Mouse (Mus musculus) hindbrain, embryonic 11.5 days (tissue): ENCODE measurements around the gene Fscn2. TPM values are rescaled to one million over a fixed set of nuclear protein-coding genes. Genes with fewer than 3 reads are reported as not detected.
"Not testable (repeated sequence)": the region's sequence is repeated elsewhere in the genome, so short reads cannot be mapped to it uniquely, and the experiment has no call there.

Source experiments
- ATAC-seq: fragments of 200-750 bp; cut with Nextera tagmentation; 2 replicates; pipeline ENCODE4 v1.8.0; 2017; ENCODE audit warnings: mild to moderate bottlenecking, moderate TSS enrichment, moderate library complexity; ENCODE audit not compliant: low FRiP score
- DNase-seq: peaks from one replicate; pipeline ENCODE4 v3.0.0-alpha.2; 2015; ENCODE audit warnings: low spot score
- H3K27ac ChIP-seq: fragments of 300-500 bp; sonication (generic); 2 replicates; pipeline ENCODE4 v1.5.1; 2014; ENCODE audit warnings: mild to moderate bottlenecking, low read depth, low read length
- H3K27me3 ChIP-seq: fragments of 300-500 bp; sonication (generic); 2 replicates; pipeline ENCODE4 v1.6.1; 2014; ENCODE audit warnings: mild to moderate bottlenecking, low read length, moderate library complexity, mixed read lengths; ENCODE audit not compliant: control insufficient read depth, insufficient read depth
- H3K36me3 ChIP-seq: fragments of 300-500 bp; sonication (generic); 2 replicates; pipeline ENCODE4 v1.6.1; 2014; ENCODE audit warnings: mild to moderate bottlenecking, low read length, moderate library complexity, mixed read lengths; ENCODE audit not compliant: control insufficient read depth, insufficient read depth
- H3K4me1 ChIP-seq: fragments of 300-500 bp; sonication (generic); replicated peaks from 2 replicates; pipeline ENCODE4 v1.6.1; 2014; ENCODE audit warnings: low read length, mixed read lengths; ENCODE audit not compliant: control insufficient read depth, insufficient read depth
- H3K4me2 ChIP-seq: fragments of 300-500 bp; sonication (generic); replicated peaks from 2 replicates; pipeline ENCODE4 v1.6.1; 2014; ENCODE audit warnings: mild to moderate bottlenecking, low read depth, low read length
- H3K4me3 ChIP-seq: fragments of 300-500 bp; sonication (generic); 2 replicates; pipeline ENCODE4 v1.5.1; 2014; ENCODE audit warnings: low read depth, low read length
- H3K9ac ChIP-seq: fragments of 300-500 bp; sonication (generic); 2 replicates; pipeline ENCODE4 v1.6.1; 2014; ENCODE audit warnings: low read depth, low read length
- H3K9me3 ChIP-seq: fragments of 300-500 bp; sonication (generic); 2 replicates; pipeline ENCODE4 v1.6.1; 2016; ENCODE audit warnings: low read length; ENCODE audit not compliant: control insufficient read depth
- WGBS: fragments of 180-500 bp; shearing (Covaris S2); extraction: QIAGEN DNeasy Blood & Tissue Kit; methylation state at CpG from one replicate; pipeline ENCODE4 v1.1.7; 2014; 5-methylcytosine and 5-hydroxymethylcytosine counted together
- polyA plus RNA-seq: library from polyadenylated mRNA; unstranded; fragments of >200 nt; fragmentation: Nextera tagmentation; extraction: Ambion mirVana; gene quantifications from 2 replicates; pipeline ENCODE4 v1.2.1, GENCODE M21; 2014

Fscn2 gene
- polyA plus RNA-seq, 1 experiment from 2014 or later: 1.1 TPM

GRCm38 (mm10) chr11:120343519-120344309 lies 17.6 kb upstream of the Fscn2 start:
- Histone ChIP-seq H3K9me3 (no peaks in the 10 kb centered on the region), H3K36me3 (0 out of 2 replicates have a peak, but pooled peaks cover 6% of the 10 kb centered on the region), H3K27me3 (no peaks in the 10 kb centered on the region), H3K4me2 (no peak overlapping the region), H3K4me1 (no peaks in the 10 kb centered on the region), H3K4me3 (no peak overlapping the region), H3K9ac (no peak overlapping the region), H3K27ac (no peak overlapping the region)
- ATAC-seq (no peak), DNase-seq (peak; percentile 53)
- WGBS: 81% methylated on average over 5 of the region's 5 CpGs

DNA sequence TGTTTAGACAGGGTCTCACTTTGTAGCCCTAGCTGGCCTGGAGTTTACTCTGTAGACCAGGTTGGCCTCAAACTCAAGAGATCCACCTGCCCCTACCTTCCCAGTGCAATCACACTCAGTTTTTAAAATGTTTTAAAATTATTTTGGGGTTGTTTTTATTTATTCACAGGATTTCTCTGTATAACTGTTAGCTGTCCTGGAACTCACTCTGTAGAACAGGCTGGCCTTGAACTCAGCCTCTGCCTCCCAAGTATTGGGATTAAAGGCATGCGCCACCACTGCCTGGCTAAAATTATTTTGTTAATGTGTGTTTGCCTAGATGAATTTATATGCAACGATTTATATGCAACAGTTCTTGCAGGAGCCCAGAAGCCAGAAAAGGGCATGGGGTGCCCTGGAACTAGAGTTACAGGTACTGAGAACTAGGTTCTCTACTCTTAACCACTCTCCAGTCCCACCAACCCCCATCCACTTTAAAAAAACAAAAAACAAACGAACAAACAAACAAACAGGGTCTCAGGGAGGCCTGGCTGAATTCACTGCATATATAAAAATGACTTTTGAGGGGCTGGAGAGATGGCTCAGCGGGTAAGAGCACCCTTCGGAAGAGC lies 16.9 kb upstream of the Fscn2 start:
- Histone ChIP-seq H3K4me3 (no peak overlapping the region), H3K36me3 (0 out of 2 replicates have a peak, but pooled peaks cover 6% of the 10 kb centered on the region), H3K9me3 (no peaks in the 10 kb centered on the region), H3K27me3 (no peaks in the 10 kb centered on the region), H3K4me2 (no peak overlapping the region), H3K9ac (no peak overlapping the region), H3K4me1 (peaks cover under 1% of the 10 kb centered on the region; the same call in 1 of the 2 replicates), H3K27ac (no peak overlapping the region)
- DNase-seq: peak; percentile 49
- WGBS: 63% methylated on average over 5 of the region's 5 CpGs
- ATAC-seq: no peak

DNA sequence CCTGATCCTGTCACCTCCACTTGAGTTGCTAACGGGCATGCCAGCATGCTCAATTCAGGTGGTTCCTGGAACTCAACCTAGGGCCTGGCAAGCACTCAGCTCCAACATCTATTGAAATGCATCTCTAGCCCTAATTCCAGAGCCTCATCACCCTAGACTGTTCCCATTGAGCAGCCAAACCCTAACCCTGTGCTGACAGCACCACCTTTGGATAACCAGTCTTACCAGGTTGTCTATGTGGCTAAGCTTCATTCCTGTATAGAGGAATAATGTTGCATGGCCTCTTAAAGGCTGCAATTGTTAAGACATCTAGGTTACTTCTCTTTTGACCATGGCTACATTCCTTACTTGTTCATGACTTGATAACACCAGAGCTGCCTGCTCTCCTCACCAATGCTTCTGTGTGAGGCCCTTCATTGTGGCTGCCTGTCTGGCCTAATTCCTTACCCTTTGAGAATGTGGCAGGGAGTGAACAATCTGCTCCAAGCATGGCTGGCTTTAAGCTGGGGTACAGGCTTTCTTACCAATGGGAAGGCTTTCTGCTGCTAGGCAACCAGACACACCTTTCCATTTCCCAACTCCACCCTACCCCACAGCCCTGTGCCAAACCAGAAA lies 16.2 kb upstream of the Fscn2 start:
- DNase-seq (peak; percentile 54), ATAC-seq (no peak)
- H3K4me3 ChIP-seq: peak overlapping the region; percentile 6; the same call in 1 of the 2 replicates
- no peaks in the 10 kb centered on the region for H3K27me3 ChIP-seq
- H3K4me1 ChIP-seq: peaks cover 3% of the 10 kb centered on the region; the same call in 1 of the 2 replicates
- H3K36me3 ChIP-seq: 0 out of 2 replicates have a peak, but pooled peaks cover 6% of the 10 kb centered on the region
- peak overlapping the region; percentile 15 for H3K4me2 ChIP-seq
- H3K9ac ChIP-seq: no peak overlapping the region
- WGBS: 35% methylated on average over 1 of the region's 1 CpGs
- no peak overlapping the region for H3K27ac ChIP-seq
- H3K9me3 ChIP-seq: no peaks in the 10 kb centered on the region

GRCm38 (mm10) chr11:120346383-120347034 lies 14.8 kb upstream of the Fscn2 start:
- not testable (repeated sequence) for ATAC-seq, H3K4me1 ChIP-seq, H3K36me3 ChIP-seq, H3K27ac ChIP-seq, DNase-seq, H3K27me3 ChIP-seq, H3K9me3 ChIP-seq
- Histone ChIP-seq H3K4me3 (peak overlapping the region; percentile 43), H3K9ac (peak overlapping the region; percentile 45; the same call in 1 of the 2 replicates), H3K4me2 (peak overlapping the region; percentile 68)
- 79% methylated on average over 11 of the region's 13 CpGs for WGBS

DNA sequence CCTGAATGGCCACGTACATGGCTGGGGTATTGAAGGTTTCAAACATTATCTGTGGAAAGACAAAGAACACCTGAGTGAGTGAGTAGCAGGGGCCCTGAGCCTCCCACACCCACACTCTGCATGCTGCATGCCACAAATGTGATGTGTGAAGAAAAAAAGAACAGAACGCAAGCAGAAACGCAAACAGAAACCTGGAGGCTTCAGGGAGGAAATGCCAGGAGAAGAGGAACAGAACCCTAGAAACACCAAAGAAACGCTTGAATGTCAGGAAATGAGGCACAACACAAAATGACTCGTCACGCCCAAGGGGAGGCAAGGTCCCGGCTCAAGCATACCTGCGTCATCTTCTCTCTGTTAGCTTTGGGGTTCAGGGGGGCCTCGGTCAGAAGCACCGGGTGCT lies 14.0 kb upstream of the Fscn2 start:
- peak overlapping the region; percentile 54 for H3K27ac ChIP-seq
- 0 out of 2 replicates have a peak, but pooled peaks cover 6% of the 10 kb centered on the region for H3K36me3 ChIP-seq
- peaks cover 8% of the 10 kb centered on the region; the same call in 1 of the 2 replicates for H3K4me1 ChIP-seq
- DNase-seq (peak; percentile 45), ATAC-seq (no peak)
- 12% methylated on average over 10 of the region's 10 CpGs for WGBS
- H3K9me3 ChIP-seq: no peaks in the 10 kb centered on the region
- H3K4me3 ChIP-seq: peak overlapping the region; percentile 100
- peak overlapping the region; percentile 100 for H3K9ac ChIP-seq
- no peaks in the 10 kb centered on the region for H3K27me3 ChIP-seq
- peak overlapping the region; percentile 99 for H3K4me2 ChIP-seq

- H3K27ac ChIP-seq: peak within 1 kb of the TSS; percentile 99
- H3K9me3 ChIP-seq: no peaks in the 10 kb centered on the region
- peak within 1 kb of the TSS; percentile 100 for H3K4me3 ChIP-seq
- peak within 1 kb of the TSS; percentile 100 for H3K9ac ChIP-seq
- ATAC-seq (peak; percentile 81), DNase-seq (peak; percentile 93)
- H3K4me2 ChIP-seq: peak within 1 kb of the TSS; percentile 99
- 0 out of 2 replicates have a peak, but pooled peaks cover 6% of the 10 kb centered on the region for H3K36me3 ChIP-seq
- no peaks in the 10 kb centered on the region for H3K27me3 ChIP-seq
- H3K4me1 ChIP-seq: peaks cover 11% of the 10 kb centered on the region
- 2% methylated on average over 73 of the region's 103 CpGs for WGBS
These were observed 13.3 kb upstream of the Fscn2 start, which contains the start of gene Actg1 for GRCm38 (mm10) chr11:120347791-120348683. Gene Actg1 (minus strand): TSS chr11:120348542.

DNA sequence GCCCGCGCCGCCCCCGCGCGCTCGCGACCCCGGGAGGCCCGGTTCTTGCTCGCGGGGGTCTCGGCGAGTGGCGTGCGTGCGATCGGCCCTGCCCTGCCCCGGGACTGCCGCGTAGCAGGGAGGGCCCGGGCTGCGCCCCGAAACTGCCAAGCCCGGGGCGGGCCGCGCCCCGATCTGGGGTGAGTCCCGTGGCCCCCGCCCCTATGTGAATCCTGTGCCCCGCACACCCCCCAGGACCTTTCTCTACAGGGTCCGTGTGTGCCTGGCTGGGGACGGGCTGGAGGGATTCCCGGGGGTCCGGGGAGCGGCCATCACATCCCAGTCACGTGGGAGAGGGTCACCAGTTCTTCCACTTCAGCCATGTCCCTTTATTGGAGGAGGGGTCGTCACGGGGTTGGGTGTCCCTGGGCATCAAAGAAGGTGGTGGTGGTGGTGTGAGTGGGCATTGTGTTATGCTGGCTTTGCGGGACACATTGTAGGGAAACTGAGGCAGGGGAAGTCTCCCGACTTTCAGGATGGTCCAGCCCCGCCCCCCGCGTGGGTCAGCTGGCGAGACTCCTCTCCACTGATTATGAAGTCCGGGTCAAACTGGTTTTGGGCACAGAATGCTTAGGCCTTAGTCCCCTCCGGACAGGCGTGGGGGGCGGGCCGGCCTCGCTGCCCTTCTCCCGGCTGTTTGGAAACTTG lies 12.5 kb upstream of the Fscn2 start:
- Histone ChIP-seq H3K4me3 (peak overlapping the region; percentile 100), H3K4me2 (peak overlapping the region; percentile 99), H3K36me3 (0 out of 2 replicates have a peak, but pooled peaks cover 6% of the 10 kb centered on the region), H3K9me3 (no peaks in the 10 kb centered on the region), H3K4me1 (peaks cover 13% of the 10 kb centered on the region), H3K27me3 (no peaks in the 10 kb centered on the region), H3K9ac (peak overlapping the region; percentile 100), H3K27ac (peak overlapping the region; percentile 99)
- 2% methylated on average over 41 of the region's 53 CpGs for WGBS
- DNase-seq: peak; percentile 83
- ATAC-seq: peak; percentile 59
